Mouse (Mus musculus) stomach, postnatal 0 days (tissue): ENCODE data around the gene Cd3d. TPM values are rescaled to one million over a fixed set of nuclear protein-coding genes. Genes with fewer than 3 reads are reported as not detected.

ENCODE experiments used
- ATAC-seq: fragments of 200-750 bp; cut with Nextera tagmentation; 2 replicates; pipeline ENCODE4 v1.8.0; 2017; ENCODE audit not compliant: low FRiP score, low TSS enrichment
- DNase-seq: peaks from one replicate; pipeline ENCODE4 v3.0.0-alpha.2; 2016; ENCODE audit warnings: low spot score
- H3K27ac ChIP-seq: fragments of 300-500 bp; sonication (generic); replicated peaks from 2 replicates; pipeline ENCODE4 v1.5.1; 2014; ENCODE audit warnings: mild to moderate bottlenecking, control low read depth
- H3K27me3 ChIP-seq: fragments of 300-500 bp; sonication (generic); 2 replicates; pipeline ENCODE4 v1.6.1; 2014; ENCODE audit warnings: low read length; ENCODE audit not compliant: control insufficient read depth, insufficient read depth
- H3K36me3 ChIP-seq: fragments of 300-500 bp; sonication (generic); 2 replicates; pipeline ENCODE4 v1.6.1; 2014; ENCODE audit warnings: low read length, mixed read lengths; ENCODE audit not compliant: control insufficient read depth, insufficient read depth
- H3K4me1 ChIP-seq: fragments of 300-500 bp; sonication (generic); replicated peaks from 2 replicates; pipeline ENCODE4 v1.6.1; 2014; ENCODE audit warnings: antibody characterized with exemption; ENCODE audit not compliant: control insufficient read depth, insufficient read depth
- H3K4me2 ChIP-seq: fragments of 300-500 bp; sonication (generic); replicated peaks from 2 replicates; pipeline ENCODE4 v1.6.1; 2014; ENCODE audit warnings: low read depth, mild to moderate bottlenecking, control low read depth, moderate library complexity
- H3K4me3 ChIP-seq: fragments of 300-500 bp; sonication (generic); 2 replicates; pipeline ENCODE4 v1.5.1; 2014; ENCODE audit warnings: low read depth, low read length, control low read depth
- H3K9ac ChIP-seq: fragments of 300-500 bp; sonication (generic); 2 replicates; pipeline ENCODE4 v1.6.1; 2014; ENCODE audit warnings: mild to moderate bottlenecking, low read length, control low read depth, mixed read lengths
- H3K9me3 ChIP-seq: fragments of 300-500 bp; sonication (generic); 2 replicates; pipeline ENCODE4 v1.6.1; 2016; ENCODE audit warnings: low read length; ENCODE audit not compliant: control insufficient read depth
- CTCF ChIP-seq: IDR thresholded peaks from 2 replicates; pipeline ENCODE4 v1.5.1; 2016; ENCODE audit warnings: antibody characterized with exemption, low read depth, mild to moderate bottlenecking, moderate library complexity
- EP300 ChIP-seq: optimal IDR thresholded peaks from 2 replicates; pipeline ENCODE3; 2016; ENCODE audit warnings: antibody characterized with exemption
- WGBS: fragments of 180-500 bp; shearing (Covaris S2); extraction: QIAGEN DNeasy Blood & Tissue Kit; methylation state at CpG from one replicate; pipeline ENCODE4 v1.1.7; 2014; 5-methylcytosine and 5-hydroxymethylcytosine counted together
- polyA plus RNA-seq: library from polyadenylated mRNA; unstranded; fragments of >200 nt; fragmentation: Nextera tagmentation; extraction: Ambion mirVana; gene quantifications from 2 replicates; pipeline ENCODE4 v1.2.1, GENCODE M21; 2015

The Cd3d gene
- polyA plus RNA-seq, 1 experiment from 2014 or later, result 0.15 TPM

- no peak for ATAC-seq
- no peak for DNase-seq
- Histone ChIP-seq H3K4me1 (no peaks in the 10 kb centered on the region), H3K27ac (no peak overlapping the region), H3K4me3 (no peak overlapping the region), H3K27me3 (no peaks in the 10 kb centered on the region), H3K9me3 (no peaks in the 10 kb centered on the region), H3K9ac (no peak overlapping the region), H3K4me2 (no peak overlapping the region), H3K36me3 (no peaks in the 10 kb centered on the region)
- no peak for TF ChIP-seq CTCF
- TF ChIP-seq EP300, result no peak
- 58% methylated on average over 6 of the region's 6 CpGs for WGBS
Measured at GRCm38 (mm10) chr9:45030341-45030740, 48.8 kb downstream of the Cd3d start.

DNA sequence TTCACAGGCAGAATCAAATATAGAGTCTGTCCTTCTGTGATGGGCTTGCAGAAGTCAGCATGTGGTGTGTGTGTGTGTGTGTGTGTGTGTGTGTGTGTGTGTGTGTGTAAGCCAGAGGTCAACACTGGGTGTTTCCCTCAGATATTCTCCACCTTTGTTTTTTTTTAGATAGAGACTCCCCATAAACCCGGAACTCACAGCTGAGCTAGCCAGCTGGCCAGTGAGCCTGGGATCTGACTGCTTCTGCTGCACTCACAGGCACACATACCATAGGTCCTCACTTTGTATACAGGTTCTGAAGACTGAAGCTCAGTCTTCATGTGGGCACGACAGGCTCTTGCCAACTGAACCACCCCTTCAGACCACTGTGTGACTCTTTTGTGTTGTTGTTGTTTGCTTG, 50.7 kb downstream of the Cd3d start:
- Histone ChIP-seq H3K36me3 (no peaks in the 10 kb centered on the region), H3K27ac (no peak overlapping the region), H3K9me3 (no peaks in the 10 kb centered on the region), H3K9ac (no peak overlapping the region), H3K27me3 (no peaks in the 10 kb centered on the region), H3K4me1 (no peaks in the 10 kb centered on the region), H3K4me2 (no peak overlapping the region), H3K4me3 (no peak overlapping the region)
- DNase-seq (peak; percentile 42), ATAC-seq (peak; percentile 68; the same call in 1 of the 2 replicates)
- TF ChIP-seq CTCF (no peak), EP300 (no peak)
- 62% methylated on average over 2 of the region's 2 CpGs for WGBS

DNA sequence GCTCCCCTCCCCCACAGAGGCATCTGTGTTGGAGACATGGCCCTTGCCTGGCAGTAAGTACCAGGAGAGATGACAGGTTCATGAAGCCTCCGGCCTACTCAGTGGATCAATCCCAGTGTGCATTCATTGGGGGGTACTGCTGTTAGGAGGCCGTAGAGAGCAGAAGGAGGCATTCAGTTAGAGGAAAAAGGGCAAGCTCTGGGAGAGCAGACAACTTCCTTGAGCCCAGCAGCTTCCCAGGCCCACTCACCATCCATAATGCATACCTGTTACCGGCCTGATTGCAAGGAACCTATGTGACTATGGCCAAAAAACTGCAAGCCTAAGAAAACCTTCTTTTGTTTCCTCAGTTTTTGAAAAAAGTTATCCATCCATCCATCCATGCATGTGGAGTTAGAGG, 52.9 kb downstream of the Cd3d start:
- H3K27me3 ChIP-seq, result no peaks in the 10 kb centered on the region
- no peak overlapping the region for H3K4me3 ChIP-seq
- no peak overlapping the region for H3K9ac ChIP-seq
- H3K27ac ChIP-seq, result no peak overlapping the region
- H3K9me3 ChIP-seq, result no peaks in the 10 kb centered on the region
- no peaks in the 10 kb centered on the region for H3K4me1 ChIP-seq
- ATAC-seq, result no peak
- TF ChIP-seq EP300 (no peak), CTCF (no peak)
- H3K36me3 ChIP-seq, result no peaks in the 10 kb centered on the region
- DNase-seq, result no peak
- no peak overlapping the region for H3K4me2 ChIP-seq
- 86% methylated on average over 3 of the region's 3 CpGs for WGBS

Other genes starting within 250 kb of the Cd3d start
- gene Phldb1, start 246.6 kb upstream of the Cd3d start, polyA plus RNA-seq, result 14.9 and 15.8 TPM in 2 replicates
- gene Arcn1, start 213.9 kb upstream of the Cd3d start, polyA plus RNA-seq, result 98.1 TPM in 2 replicates
- gene Ift46, start 213.9 kb upstream of the Cd3d start, polyA plus RNA-seq, result 55.5 and 61.9 TPM in 2 replicates
- 1.7 and 1.9 TPM in 2 replicates for gene Tmem25, start 182.5 kb upstream of the Cd3d start, polyA plus RNA-seq
- gene Ttc36, start 178.7 kb upstream of the Cd3d start, polyA plus RNA-seq, result 8.6 and 9.2 TPM in 2 replicates
- gene Kmt2a, start 100.5 kb upstream of the Cd3d start, polyA plus RNA-seq, result 3.9 and 4.3 TPM in 2 replicates
- 1,024 and 1,071 TPM in 2 replicates for gene Atp5l, start 61.0 kb upstream of the Cd3d start, polyA plus RNA-seq
- 11.7 and 14.3 TPM in 2 replicates for gene Ube4a, start 16.2 kb upstream of the Cd3d start, polyA plus RNA-seq
- gene Cd3g, start 1.4 kb upstream of the Cd3d start, polyA plus RNA-seq, result 0.16 and 0.39 TPM in 2 replicates
- gene Cd3e, start 27.8 kb downstream of the Cd3d start, polyA plus RNA-seq, result 0.18 TPM in 1 of 2 replicates, not detected in the other
- gene Mpzl2, start 58.0 kb downstream of the Cd3d start, polyA plus RNA-seq, result 38.1 and 45.4 TPM in 2 replicates
- 30.8 and 31.6 TPM in 2 replicates for gene Mpzl3, start 73.4 kb downstream of the Cd3d start, polyA plus RNA-seq
- 3.4 and 3.5 TPM in 2 replicates for gene Jaml, start 97.4 kb downstream of the Cd3d start, polyA plus RNA-seq
- 0.84 and 0.94 TPM in 2 replicates for gene Scn2b, start 136.0 kb downstream of the Cd3d start, polyA plus RNA-seq
- 0.11 TPM in 2 replicates for gene Scn4b, start 156.6 kb downstream of the Cd3d start, polyA plus RNA-seq
- gene BC049352, start 200.2 kb downstream of the Cd3d start, polyA plus RNA-seq, result 0.11 and 0.12 TPM in 2 replicates
- 23.4 and 25.3 TPM in 2 replicates for gene Tmprss4, start 222.3 kb downstream of the Cd3d start, polyA plus RNA-seq